Mouse (Mus musculus): ENCODE results near the gene Map1s.

DNA sequence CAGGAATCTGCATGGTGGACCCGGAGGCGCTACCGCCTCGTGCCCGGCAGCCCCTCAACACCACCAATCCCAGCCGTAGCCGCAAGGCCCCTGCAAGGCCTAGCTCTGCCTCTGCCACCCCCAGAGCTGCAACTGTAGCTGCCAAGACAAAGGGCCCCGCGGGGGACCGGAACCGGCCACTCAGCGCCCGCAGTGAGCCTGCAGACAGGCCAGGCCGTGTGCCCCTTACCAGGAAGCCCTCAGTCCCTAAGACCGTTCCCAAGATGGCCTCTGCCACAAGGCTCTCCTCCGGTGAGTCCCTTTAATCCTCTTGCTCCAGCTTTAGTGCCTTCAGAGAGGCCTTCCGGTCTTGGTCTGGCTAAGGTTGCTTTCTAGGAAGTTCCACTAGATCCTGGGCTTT, 9.0 kb downstream of the Map1s start:
- TF ChIP-seq CTCF (conservative IDR thresholded peaks at IDR 0.05; ENCODE audit: insufficient read depth, insufficient read length, low read depth, low read length): no peak
- TF ChIP-seq POLR2A (IDR thresholded peaks at IDR 0.05; ENCODE audit: low read depth, low read length): no peak

Measured in kidney, adult 2 months (tissue).